9 mouse cellular contexts compared by ENCODE assay signal in the genomic region with DNA sequence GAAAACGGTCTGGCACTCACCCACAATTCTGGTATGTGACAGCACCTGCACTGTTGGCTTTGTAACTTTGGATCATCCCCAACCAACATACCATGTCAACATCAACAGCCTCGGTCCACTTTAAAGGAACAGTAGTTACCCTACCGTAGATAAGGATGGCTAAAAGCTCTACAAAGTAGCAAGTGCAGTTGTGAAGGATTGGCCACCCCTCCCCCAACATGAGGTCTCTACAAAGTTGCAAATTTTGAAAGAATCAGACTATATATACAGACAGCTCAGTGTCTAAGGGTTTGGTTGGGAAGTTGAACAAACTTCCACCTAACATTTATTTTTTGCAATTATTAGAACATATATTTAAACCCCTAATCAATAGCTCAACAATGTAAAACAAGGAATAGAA. TPM values are rescaled to one million over a fixed set of nuclear protein-coding genes. Genes with fewer than 3 reads are reported as not detected.
DNase-seq lines count a peak whose midpoint lies in the region; ATAC-seq and TF ChIP-seq lines count a peak whose summit lies in the region.
"Had no signal": no experiment of that assay in that cellular context is flagged by ENCODE, and none has a peak within 500 bp of the region (broad histone marks: within the 10 kb centered on the region; RNA-seq: fewer than 3 reads in every experiment).

No protein-coding gene starts in this region.

- TF ChIP-seq CTCF in layer of hippocampus, adult 2 months (conservative IDR thresholded peaks at IDR 0.05): no peak
- TF ChIP-seq CTCF in embryonic fibroblast, embryonic 13.5 days (IDR thresholded peaks at IDR 0.05; ENCODE audit: borderline replicate concordance, insufficient read depth, low read length): no peak
- no peak for TF ChIP-seq CTCF in intestine, postnatal 0 days (IDR thresholded peaks at IDR 0.05; ENCODE audit: low read depth)

- H3K27ac ChIP-seq in layer of hippocampus, adult 2 months: peak overlapping the region; percentile 100
- peak overlapping the region; percentile 41 for H3K27ac ChIP-seq in embryonic fibroblast, embryonic 13.5 days (ENCODE audit: insufficient read depth, low read length)
- H3K27ac ChIP-seq in intestine, postnatal 0 days (ENCODE audit: low read depth, low read length): peak overlapping the region; percentile 99
- no peak overlapping the region; the same call in 1 of the 2 replicates for H3K27ac ChIP-seq in neural tube, embryonic 12.5 days

- no peak overlapping the region; the same call in 1 of the 2 replicates for H3K4me3 ChIP-seq in layer of hippocampus, adult 2 months
- no peak overlapping the region for H3K4me3 ChIP-seq in embryonic fibroblast, embryonic 13.5 days (ENCODE audit: insufficient read depth, low read length)
- H3K4me3 ChIP-seq in intestine, postnatal 0 days (ENCODE audit: low read depth, low read length): no peak overlapping the region
- no peak overlapping the region for H3K4me3 ChIP-seq in neural tube, embryonic 12.5 days

- 97% methylated on average over 3 of the region's 3 CpGs for WGBS in intestine, postnatal 0 days
- WGBS in neural tube, embryonic 12.5 days: 93% methylated on average over 3 of the region's 3 CpGs

- peaks cover 35% of the 10 kb centered on the region for H3K36me3 ChIP-seq in intestine, postnatal 0 days (ENCODE audit: control insufficient read depth, insufficient read depth)
- H3K36me3 ChIP-seq in neural tube, embryonic 12.5 days: peaks cover 49% of the 10 kb centered on the region

- H3K9ac ChIP-seq in intestine, postnatal 0 days (ENCODE audit: low read depth, low read length): no peak overlapping the region
- no peak overlapping the region for H3K9ac ChIP-seq in neural tube, embryonic 12.5 days

- DNase-seq in layer of hippocampus, adult 2 months (ENCODE audit: low spot score in 2 of 2): no peak
- DNase-seq in layer of hippocampus, postnatal 10 days (ENCODE audit: low spot score in 2 of 2): no peak
- no peak for DNase-seq in thymus, adult 18-20 months
- no peak for DNase-seq in gastrocnemius, adult 18-20 months (ENCODE audit: low spot score)

- H3K9me3 ChIP-seq in intestine, postnatal 0 days (ENCODE audit: control insufficient read depth): no peaks in the 10 kb centered on the region
- no peaks in the 10 kb centered on the region for H3K9me3 ChIP-seq in neural tube, embryonic 12.5 days

- TF ChIP-seq POLR2A in embryonic fibroblast, embryonic 13.5 days (IDR thresholded peaks at IDR 0.05; ENCODE audit: low read depth, low read length): no peak

- H3K4me2 ChIP-seq in intestine, postnatal 0 days (replicated peaks; ENCODE audit: low read depth): no peak overlapping the region
- peak overlapping the region; percentile 57; the same call in 1 of the 2 replicates for H3K4me2 ChIP-seq in neural tube, embryonic 12.5 days (replicated peaks)

- no peak for ATAC-seq in intestine, postnatal 0 days
- no peak for ATAC-seq in neural tube, embryonic 12.5 days (ENCODE audit: low FRiP score, low read depth)
- no peak for ATAC-seq in megakaryocyte-erythroid progenitor cell, adult 5-6 weeks (replicated peaks; ENCODE audit: low FRiP score, low TSS enrichment, poor library complexity, severe bottlenecking)

- H3K27me3 ChIP-seq in intestine, postnatal 0 days (replicated peaks; ENCODE audit: control insufficient read depth, insufficient read depth, low read length): no peaks in the 10 kb centered on the region
- H3K27me3 ChIP-seq in neural tube, embryonic 12.5 days (replicated peaks): no peaks in the 10 kb centered on the region

- no peaks in the 10 kb centered on the region; the same call in 1 of the 2 replicates for H3K4me1 ChIP-seq in embryonic fibroblast, embryonic 13.5 days (ENCODE audit: control insufficient read depth, insufficient read depth, low read length)
- no peaks in the 10 kb centered on the region for H3K4me1 ChIP-seq in intestine, postnatal 0 days (replicated peaks; ENCODE audit: control insufficient read depth, insufficient read depth, low read length)
- H3K4me1 ChIP-seq in neural tube, embryonic 12.5 days: peaks cover 19% of the 10 kb centered on the region

RNA-seq across cellular contexts. Expression of a gene that starts 1.0 kb away (rescaled TPM):
- 10 to 100 TPM; 90.5 to 96.3 TPM for total RNA-seq in layer of hippocampus, adult 2 months (2021)
- total RNA-seq in layer of hippocampus, postnatal 10 days (2021): 100 to 1,000 TPM; 113 to 115 TPM
- 50.8 and 80.9 TPM in 2 replicates for polyA plus RNA-seq in embryonic fibroblast, embryonic 13.5 days (2011; ENCODE audit: insufficient read length, low read depth, missing spikeins)
- 5.4 and 6.5 TPM in 2 replicates for polyA plus RNA-seq in intestine, postnatal 0 days (2015; fragmentation: Nextera tagmentation; extraction: Ambion mirVana)
- 24.4 and 32.1 TPM in 2 replicates for polyA plus RNA-seq in neural tube, embryonic 12.5 days (2016; fragmentation: Nextera tagmentation; extraction: Ambion mirVana)
- 48.1 and 55.1 TPM in 2 replicates for total RNA-seq in megakaryocyte-erythroid progenitor cell, adult 5-6 weeks (2014; fragmentation: Nextera tagmentation)
- 1.1 TPM in 1 of 2 replicates, not detected in the other for total RNA-seq in megakaryocyte-erythroid progenitor cell, adult 5-6 weeks (2017)
- 10 to 100 TPM; 14.4 to 15.6 TPM for total RNA-seq in gastrocnemius, adult 18-20 months (2021)

RNA-seq across cellular contexts. Expression of a gene that starts 22.3 kb away (rescaled TPM):
- 10 to 100 TPM; 29.4 to 34.4 TPM for total RNA-seq in layer of hippocampus, adult 2 months (2021)
- 10 to 100 TPM; 28.0 to 28.3 TPM for total RNA-seq in layer of hippocampus, postnatal 10 days (2021)
- polyA plus RNA-seq in embryonic fibroblast, embryonic 13.5 days (2011; ENCODE audit: insufficient read length, low read depth, missing spikeins): 45.6 and 46.6 TPM in 2 replicates
- polyA plus RNA-seq in intestine, postnatal 0 days (2015; fragmentation: Nextera tagmentation; extraction: Ambion mirVana): 4.8 and 5.2 TPM in 2 replicates
- polyA plus RNA-seq in neural tube, embryonic 12.5 days (2016; fragmentation: Nextera tagmentation; extraction: Ambion mirVana): 18.6 and 22.8 TPM in 2 replicates
- total RNA-seq in megakaryocyte-erythroid progenitor cell, adult 5-6 weeks (2014; fragmentation: Nextera tagmentation): 38.5 and 43.2 TPM in 2 replicates
- total RNA-seq in megakaryocyte-erythroid progenitor cell, adult 5-6 weeks (2017): 35.4 and 55.3 TPM in 2 replicates
- 10 to 100 TPM; 10.1 to 14.1 TPM for total RNA-seq in gastrocnemius, adult 18-20 months (2021)
- polyA plus RNA-seq: small intestine, adult 2 months had no signal

RNA-seq across cellular contexts. Expression of a gene that starts 22.5 kb away (rescaled TPM):
- 10 to 100 TPM; 56.9 to 69.9 TPM for total RNA-seq in layer of hippocampus, adult 2 months (2021)
- 10 to 100 TPM; 46.0 to 57.8 TPM for total RNA-seq in layer of hippocampus, postnatal 10 days (2021)
- polyA plus RNA-seq in embryonic fibroblast, embryonic 13.5 days (2011; ENCODE audit: insufficient read length, low read depth, missing spikeins): 45.4 and 53.9 TPM in 2 replicates
- 130 and 131 TPM in 2 replicates for polyA plus RNA-seq in intestine, postnatal 0 days (2015; fragmentation: Nextera tagmentation; extraction: Ambion mirVana)
- polyA plus RNA-seq in neural tube, embryonic 12.5 days (2016; fragmentation: Nextera tagmentation; extraction: Ambion mirVana): 70.4 and 79.4 TPM in 2 replicates
- total RNA-seq in megakaryocyte-erythroid progenitor cell, adult 5-6 weeks (2014; fragmentation: Nextera tagmentation): 69.5 and 95.9 TPM in 2 replicates
- total RNA-seq in megakaryocyte-erythroid progenitor cell, adult 5-6 weeks (2017): 30.5 and 40.1 TPM in 2 replicates
- total RNA-seq in gastrocnemius, adult 18-20 months (2021): 10 to 100 TPM; 75.5 to 85.3 TPM

RNA-seq across cellular contexts. Expression of a gene that starts 22.5 kb away (rescaled TPM):
- 10 to 100 TPM; 20.7 to 20.9 TPM for total RNA-seq in layer of hippocampus, adult 2 months (2021)
- total RNA-seq in layer of hippocampus, postnatal 10 days (2021): 10 to 100 TPM; 16.1 to 17.4 TPM
- 5.9 and 6.1 TPM in 2 replicates for polyA plus RNA-seq in embryonic fibroblast, embryonic 13.5 days (2011; ENCODE audit: insufficient read length, low read depth, missing spikeins)
- 6.6 and 7.3 TPM in 2 replicates for polyA plus RNA-seq in intestine, postnatal 0 days (2015; fragmentation: Nextera tagmentation; extraction: Ambion mirVana)
- 12.5 TPM in 2 replicates for polyA plus RNA-seq in neural tube, embryonic 12.5 days (2016; fragmentation: Nextera tagmentation; extraction: Ambion mirVana)
- 4.2 and 5.6 TPM in 2 replicates for total RNA-seq in megakaryocyte-erythroid progenitor cell, adult 5-6 weeks (2014; fragmentation: Nextera tagmentation)
- 1.9 and 3.8 TPM in 2 replicates for total RNA-seq in megakaryocyte-erythroid progenitor cell, adult 5-6 weeks (2017)
- total RNA-seq in gastrocnemius, adult 18-20 months (2021): 1 to 10 TPM; 5.0 to 5.1 TPM
